Mouse (Mus musculus) small intestine, adult 2 months (tissue): Measurements from ENCODE around the gene Etv5.

ENCODE experiments used
- CTCF ChIP-seq: fragments of 200-500 bp; IDR thresholded peaks from 2 replicates; pipeline ENCODE4 v1.5.1; 2012; ENCODE audit warnings: low read depth, mild to moderate bottlenecking, control low read depth, inconsistent platforms, low read length, moderate library complexity, mixed read lengths; ENCODE audit not compliant: insufficient replicate concordance, insufficient read length; ENCODE audit errors: extremely low read depth
- POLR2A ChIP-seq: fragments of 200-500 bp; IDR thresholded peaks from 2 replicates; pipeline ENCODE4 v1.6.1; 2012; ENCODE audit warnings: low read depth, mild to moderate bottlenecking, control low read depth, inconsistent platforms, low read length, moderate library complexity

DNA sequence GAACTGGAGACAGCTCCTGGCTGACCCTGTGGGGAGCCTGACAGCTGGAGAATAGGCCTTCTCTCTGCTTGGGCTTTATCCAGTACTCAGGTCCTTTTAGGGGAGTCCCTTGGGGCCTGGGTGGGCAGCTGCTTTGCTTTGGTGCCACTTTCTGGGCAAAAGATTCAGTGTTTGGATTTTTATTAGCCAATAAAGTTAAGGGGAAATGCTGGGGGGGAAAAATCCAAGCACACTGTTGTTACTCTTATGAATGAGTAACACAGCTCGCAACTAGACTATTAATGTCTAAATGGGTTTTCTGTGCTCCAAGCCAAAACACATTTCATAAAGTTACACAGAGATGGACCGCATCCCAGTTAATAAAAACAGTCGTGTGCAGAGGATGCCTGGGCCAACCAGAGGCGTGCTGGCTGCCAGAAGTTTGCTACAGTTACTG is 98.3 kb downstream of the Etv5 start:
- no peak for TF ChIP-seq CTCF
- no peak for TF ChIP-seq POLR2A
